Mouse (Mus musculus) kidney, adult 2 months (tissue): Measurements from ENCODE around the gene Prkn.
"Not testable (repeated sequence)": the region's sequence is repeated elsewhere in the genome, so short reads cannot be mapped to it uniquely, and the experiment has no call there.

Source experiments
- CTCF ChIP-seq: fragments of 200-500 bp; conservative IDR thresholded peaks from 2 replicates; pipeline ENCODE4 v1.5.1; 2011; ENCODE audit warnings: low read depth, mild to moderate bottlenecking, control low read depth, low read length, moderate library complexity, mixed read lengths; ENCODE audit not compliant: insufficient read depth, insufficient read length
- POLR2A ChIP-seq: fragments of 200-500 bp; IDR thresholded peaks from one replicate; pipeline ENCODE4 v1.6.1; 2011; ENCODE audit warnings: low read depth, low read length, control low read depth

DNA sequence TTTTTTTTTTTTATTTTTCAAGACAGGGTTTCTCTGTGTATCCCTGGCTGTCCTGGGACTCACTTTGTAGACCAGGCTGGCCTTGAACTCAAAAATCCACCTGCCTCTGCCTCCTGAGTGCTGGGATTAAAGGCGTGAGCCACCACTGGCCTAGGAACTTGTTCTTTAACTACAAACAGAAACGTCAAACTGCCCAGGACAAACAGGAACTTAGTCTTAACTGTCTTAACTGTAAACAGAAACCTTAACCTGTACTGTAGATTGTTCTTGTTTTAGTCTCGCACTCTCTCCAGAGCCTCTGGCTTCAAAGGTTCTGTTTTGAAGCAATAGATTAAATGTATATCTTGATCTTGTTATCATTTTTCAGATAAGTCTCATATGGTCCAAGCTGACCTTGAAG lies 1154.6 kb downstream of the Prkn start:
- not testable (repeated sequence) for TF ChIP-seq POLR2A, CTCF
